Mouse (Mus musculus) liver, embryonic 14.5 days (tissue): ENCODE data around the gene Tfdp1.

Source experiments
- CTCF ChIP-seq: IDR thresholded peaks from 2 replicates; pipeline ENCODE4 v1.5.1; 2016; ENCODE audit warnings: antibody characterized with exemption, low read depth, control low read depth
- EP300 ChIP-seq: IDR thresholded peaks from 2 replicates; pipeline ENCODE4 v1.6.1; 2016; ENCODE audit warnings: antibody characterized with exemption, low read depth

DNA sequence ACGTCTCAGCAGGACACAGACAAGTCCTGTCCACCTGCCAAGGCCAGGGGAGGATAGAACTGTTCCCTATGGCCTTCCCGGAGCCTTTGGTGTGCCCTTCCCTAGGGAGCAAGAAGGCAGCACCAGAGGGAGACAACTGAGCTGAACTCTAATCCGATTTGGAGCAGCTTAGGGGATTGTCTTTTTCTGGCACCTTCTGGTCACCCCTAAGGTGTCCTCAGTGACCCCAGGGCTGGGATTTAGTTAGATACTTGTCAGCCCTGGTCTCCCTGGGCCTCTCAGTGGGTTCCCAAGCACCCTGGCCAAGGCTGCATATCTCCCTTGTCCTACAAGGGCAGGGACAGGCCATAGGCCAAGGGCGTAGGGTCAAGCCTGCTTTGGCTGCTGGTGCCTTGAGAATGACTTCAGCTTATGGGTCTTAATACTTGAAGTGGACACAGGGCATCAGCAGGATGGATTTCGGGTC is 66.1 kb downstream of the Tfdp1 start, which contains the start of gene Grk1:
- TF ChIP-seq CTCF (no peak), EP300 (no peak)
